Mouse (Mus musculus): Measurements from ENCODE around the gene Mef2d. TPM values are rescaled to one million over a fixed set of nuclear protein-coding genes. Genes with fewer than 3 reads are reported as not detected.

Gene Mef2d
- 46.2 and 54.8 TPM in 2 replicates for polyA plus RNA-seq (2012; rRNA removed)

- TF ChIP-seq POLR2A (IDR thresholded peaks at IDR 0.05; ENCODE audit: borderline replicate concordance, extremely low read depth, insufficient read depth, insufficient read length, poor library complexity, severe bottlenecking) = peak; percentile 41; the same call in 1 of the 2 replicates
- peak; percentile 17; the same call in 1 of the 2 replicates for TF ChIP-seq CTCF (IDR thresholded peaks at IDR 0.05; ENCODE audit: borderline replicate concordance, extremely low read depth, insufficient read depth, insufficient read length)
Measured at GRCm38 (mm10) chr3:88141787-88142523, at the start of gene Mef2d. Gene Mef2d (plus strand): TSS chr3:88142372.

GRCm38 (mm10) chr3:88094126-88094525, 48.0 kb upstream of the Mef2d start:
- DNase-seq (ENCODE audit: low read depth) = peak; percentile 38
- TF ChIP-seq CTCF (IDR thresholded peaks at IDR 0.05; ENCODE audit: borderline replicate concordance, extremely low read depth, insufficient read depth, insufficient read length) (no peak), POLR2A (IDR thresholded peaks at IDR 0.05; ENCODE audit: borderline replicate concordance, extremely low read depth, insufficient read depth, insufficient read length, poor library complexity, severe bottlenecking) (no peak)

More at GRCm38 (mm10) chr3:88141787-88142523, at the start of gene Mef2d:
- peak; percentile 99 for DNase-seq (ENCODE audit: low read depth)

DNA sequence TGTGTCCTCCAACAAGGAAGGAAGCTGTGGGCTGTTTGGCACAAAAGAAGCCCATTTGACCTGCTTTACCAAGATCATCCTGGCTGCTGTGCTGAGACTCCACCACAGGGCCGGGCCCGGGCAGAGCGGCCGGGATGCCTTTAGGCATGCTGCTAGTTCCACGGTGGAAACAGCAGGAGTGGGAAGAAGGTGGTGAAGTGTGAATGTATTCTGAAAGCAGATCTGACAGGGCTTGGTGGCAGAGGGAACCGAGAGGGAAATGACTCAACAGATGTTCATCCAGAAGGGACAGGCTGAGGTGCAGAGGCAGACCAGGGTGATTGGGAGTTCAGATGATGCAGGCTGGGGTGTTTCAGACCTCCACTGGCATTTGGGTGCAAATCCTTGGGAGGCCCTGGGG, 44.5 kb upstream of the Mef2d start:
- no peak for DNase-seq (ENCODE audit: low read depth)
- TF ChIP-seq POLR2A (IDR thresholded peaks at IDR 0.05; ENCODE audit: borderline replicate concordance, extremely low read depth, insufficient read depth, insufficient read length, poor library complexity, severe bottlenecking) (no peak), CTCF (IDR thresholded peaks at IDR 0.05; ENCODE audit: borderline replicate concordance, extremely low read depth, insufficient read depth, insufficient read length) (no peak)

DNA sequence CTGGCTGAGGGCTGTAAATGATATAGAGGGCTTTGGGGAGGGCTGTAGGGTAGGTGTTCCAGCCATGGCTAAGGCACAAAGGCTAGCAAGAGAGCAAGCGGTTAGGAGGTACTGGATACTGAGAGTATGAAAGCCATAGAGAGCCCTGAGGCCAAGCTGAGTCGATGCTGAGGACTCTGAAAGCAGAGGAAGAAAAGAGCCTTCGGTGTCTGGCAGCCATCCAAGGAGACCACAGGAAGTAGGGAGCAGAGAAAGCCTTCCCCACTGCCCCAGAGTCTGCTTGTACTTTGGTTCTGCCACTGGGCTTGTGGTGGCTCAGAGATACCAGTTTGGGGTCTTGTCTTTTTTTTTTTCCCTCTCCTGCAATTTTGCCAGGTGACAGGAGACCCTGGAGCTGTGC, 41.9 kb upstream of the Mef2d start:
- TF ChIP-seq CTCF (IDR thresholded peaks at IDR 0.05; ENCODE audit: borderline replicate concordance, extremely low read depth, insufficient read depth, insufficient read length) = no peak
- no peak for TF ChIP-seq POLR2A (IDR thresholded peaks at IDR 0.05; ENCODE audit: borderline replicate concordance, extremely low read depth, insufficient read depth, insufficient read length, poor library complexity, severe bottlenecking)

DNA sequence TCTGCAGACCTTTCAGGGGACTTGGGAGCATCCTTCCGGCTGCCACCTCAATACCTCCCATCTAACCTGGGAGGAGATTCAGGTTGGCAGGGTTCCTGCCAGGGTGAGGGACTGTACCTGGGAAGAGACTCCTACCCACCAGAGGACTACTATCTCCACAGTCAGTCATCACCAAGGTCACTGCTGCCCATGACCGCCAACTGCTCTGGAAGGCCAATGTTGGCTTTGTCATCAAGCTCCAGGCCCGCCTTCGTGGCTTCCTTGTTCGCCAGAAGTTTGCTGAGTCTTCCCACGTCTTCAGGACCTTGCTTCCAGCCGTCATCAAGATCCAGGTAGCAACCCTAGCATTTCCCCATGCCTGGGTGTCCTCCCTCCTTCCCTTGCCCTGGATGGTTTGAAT, 40.4 kb upstream of the Mef2d start:
- no peak for DNase-seq (ENCODE audit: low read depth)
- TF ChIP-seq POLR2A (IDR thresholded peaks at IDR 0.05; ENCODE audit: borderline replicate concordance, extremely low read depth, insufficient read depth, insufficient read length, poor library complexity, severe bottlenecking) = no peak
- no peak for TF ChIP-seq CTCF (IDR thresholded peaks at IDR 0.05; ENCODE audit: borderline replicate concordance, extremely low read depth, insufficient read depth, insufficient read length)

More for the DNA sequence above, 41.9 kb upstream of the Mef2d start:
- DNase-seq (ENCODE audit: low read depth) = peak; percentile 40

DNA sequence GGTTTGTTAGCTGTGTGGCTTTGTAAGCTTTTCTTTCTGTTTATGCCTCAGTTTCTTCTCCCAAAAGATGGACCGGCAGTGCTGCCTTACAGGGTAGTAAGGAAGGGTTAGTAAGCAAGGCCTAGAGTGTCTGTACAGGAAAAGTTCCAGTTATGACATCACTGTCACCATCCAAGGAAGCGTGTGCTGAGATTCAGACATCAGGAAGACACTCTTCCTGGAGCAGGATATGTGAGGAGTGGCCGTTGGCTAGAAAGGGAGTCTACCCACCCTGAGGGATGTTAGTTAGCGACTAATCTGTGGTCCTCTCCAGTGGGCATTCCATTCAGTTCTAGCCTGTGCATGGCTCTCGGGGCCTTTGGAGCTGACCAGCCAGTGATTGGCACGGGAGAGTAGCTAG, 40.0 kb upstream of the Mef2d start:
- no peak for TF ChIP-seq POLR2A (IDR thresholded peaks at IDR 0.05; ENCODE audit: borderline replicate concordance, extremely low read depth, insufficient read depth, insufficient read length, poor library complexity, severe bottlenecking)
- TF ChIP-seq CTCF (IDR thresholded peaks at IDR 0.05; ENCODE audit: borderline replicate concordance, extremely low read depth, insufficient read depth, insufficient read length) = no peak

GRCm38 (mm10) chr3:88102611-88103010, 39.6 kb upstream of the Mef2d start:
- no peak for DNase-seq (ENCODE audit: low read depth)
- TF ChIP-seq POLR2A (IDR thresholded peaks at IDR 0.05; ENCODE audit: borderline replicate concordance, extremely low read depth, insufficient read depth, insufficient read length, poor library complexity, severe bottlenecking) = no peak
- no peak for TF ChIP-seq CTCF (IDR thresholded peaks at IDR 0.05; ENCODE audit: borderline replicate concordance, extremely low read depth, insufficient read depth, insufficient read length)

More for the DNA sequence above, 40.0 kb upstream of the Mef2d start:
- no peak for DNase-seq (ENCODE audit: low read depth)

DNA sequence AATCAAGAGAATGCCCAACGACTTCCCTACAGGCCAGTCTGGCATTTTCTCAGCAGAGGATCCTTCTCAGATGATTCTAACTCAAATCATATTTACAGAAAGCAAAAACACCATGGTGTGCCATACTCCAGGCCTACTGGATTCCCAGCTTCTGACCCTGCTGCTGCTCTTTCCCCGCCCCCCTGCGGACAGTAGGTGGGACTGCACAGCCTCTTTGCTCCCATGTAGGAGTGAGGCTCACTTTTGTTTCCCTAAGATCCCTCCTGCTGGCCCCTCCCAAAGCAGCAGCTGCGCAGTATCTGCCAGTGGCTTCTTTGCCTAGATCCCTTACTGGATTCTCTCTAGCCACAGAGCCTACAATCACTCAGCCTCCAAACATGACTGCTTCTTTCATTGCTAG, 36.0 kb upstream of the Mef2d start:
- DNase-seq (ENCODE audit: low read depth) = no peak
- TF ChIP-seq CTCF (IDR thresholded peaks at IDR 0.05; ENCODE audit: borderline replicate concordance, extremely low read depth, insufficient read depth, insufficient read length) = no peak
- TF ChIP-seq POLR2A (IDR thresholded peaks at IDR 0.05; ENCODE audit: borderline replicate concordance, extremely low read depth, insufficient read depth, insufficient read length, poor library complexity, severe bottlenecking) = no peak

DNA sequence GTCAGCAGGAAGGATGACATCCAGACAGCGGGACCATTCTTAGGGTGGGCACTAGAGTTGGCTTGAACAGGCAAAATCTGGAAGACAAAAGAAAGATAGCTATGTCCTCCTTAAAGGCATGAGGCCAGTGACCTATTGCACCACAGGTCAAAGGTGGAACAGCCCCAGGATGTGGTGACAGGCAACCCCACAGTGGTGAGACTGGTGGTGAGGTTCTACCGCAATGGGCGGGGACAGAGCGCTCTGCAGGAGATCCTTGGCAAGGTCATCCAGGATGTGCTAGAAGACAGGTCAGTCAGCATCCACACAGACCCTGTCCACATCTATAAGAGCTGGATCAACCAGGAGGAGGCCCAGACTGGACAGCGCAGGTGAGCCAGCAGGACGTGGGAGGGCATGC, 33.0 kb upstream of the Mef2d start:
- no peak for TF ChIP-seq CTCF (IDR thresholded peaks at IDR 0.05; ENCODE audit: borderline replicate concordance, extremely low read depth, insufficient read depth, insufficient read length)
- TF ChIP-seq POLR2A (IDR thresholded peaks at IDR 0.05; ENCODE audit: borderline replicate concordance, extremely low read depth, insufficient read depth, insufficient read length, poor library complexity, severe bottlenecking) = no peak
- no peak for DNase-seq (ENCODE audit: low read depth)

DNA sequence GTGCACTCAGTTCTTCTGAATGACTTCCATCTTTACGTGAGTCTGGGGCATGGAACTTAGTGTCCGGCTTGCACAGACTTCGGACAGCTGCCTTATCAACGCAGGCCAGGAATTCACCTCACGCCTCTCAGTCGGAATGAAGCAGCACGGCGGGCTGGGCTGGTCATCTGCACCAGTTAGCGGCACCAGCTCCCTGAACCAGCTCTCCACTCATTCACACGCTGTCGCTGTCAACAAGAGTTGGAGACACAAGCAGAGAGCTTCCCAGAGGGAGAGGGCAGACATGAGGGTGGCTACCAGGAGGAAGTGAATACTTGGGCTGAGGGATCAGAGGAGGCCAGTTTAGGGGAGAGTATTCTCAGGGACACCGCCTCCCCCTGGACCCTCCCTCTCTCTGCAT, 27.8 kb upstream of the Mef2d start:
- no peak for DNase-seq (ENCODE audit: low read depth)
- TF ChIP-seq CTCF (IDR thresholded peaks at IDR 0.05; ENCODE audit: borderline replicate concordance, extremely low read depth, insufficient read depth, insufficient read length) (no peak), POLR2A (IDR thresholded peaks at IDR 0.05; ENCODE audit: borderline replicate concordance, extremely low read depth, insufficient read depth, insufficient read length, poor library complexity, severe bottlenecking) (no peak)

- TF ChIP-seq POLR2A (IDR thresholded peaks at IDR 0.05; ENCODE audit: borderline replicate concordance, extremely low read depth, insufficient read depth, insufficient read length, poor library complexity, severe bottlenecking) (no peak), CTCF (IDR thresholded peaks at IDR 0.05; ENCODE audit: borderline replicate concordance, extremely low read depth, insufficient read depth, insufficient read length) (no peak)
- no peak for DNase-seq (ENCODE audit: low read depth)
Measured at GRCm38 (mm10) chr3:88120117-88120651, 22.0 kb upstream of the Mef2d start.
